Mouse (Mus musculus) ES-Bruce4 (cell line): ENCODE measurements around the gene Ccr6.

ENCODE experiments used
- CTCF ChIP-seq: IDR thresholded peaks from one replicate; pipeline ENCODE4 v1.8.1; 2011; ENCODE audit warnings: low read depth, low read length
- POLR2A ChIP-seq: IDR thresholded peaks from one replicate; pipeline ENCODE4 v1.8.1; 2011; ENCODE audit warnings: low read length; ENCODE audit not compliant: insufficient read depth

GRCm38 (mm10) chr17:8290736-8291135 is 54.9 kb downstream of the Ccr6 start:
- TF ChIP-seq POLR2A (no peak), CTCF (no peak)
